Mouse (Mus musculus) liver, embryonic 14.5 days (tissue): Measurements from ENCODE around the gene Lamtor2. TPM values are rescaled to one million over a fixed set of nuclear protein-coding genes. Genes with fewer than 3 reads are reported as not detected.
A peak's percentile ranks its signal among the peaks of the same experiment; 100 is the strongest.

Experiments
- ATAC-seq: fragments of 200-750 bp; cut with Nextera tagmentation; 2 replicates; pipeline ENCODE4 v1.8.0; 2017; ENCODE audit warnings: moderate number of reproducible peaks, mild to moderate bottlenecking, moderate library complexity; ENCODE audit not compliant: insufficient read depth
- DNase-seq, 3 experiments: peaks; one replicate each; pipeline ENCODE4 v3.0.0-alpha.2; 2012 to 2013; ENCODE audit warnings: low read depth in 3 of 3, low spot score in 3 of 3
- H3K27ac ChIP-seq: fragments of 300-500 bp; sonication (generic); 2 replicates; pipeline ENCODE4 v1.5.1; 2014; ENCODE audit warnings: moderate library complexity, mild to moderate bottlenecking, control low read depth, inconsistent platforms
- H3K27me3 ChIP-seq: fragments of 300-500 bp; sonication (generic); 2 replicates; pipeline ENCODE4 v1.6.1; 2014; ENCODE audit warnings: mild to moderate bottlenecking, low read length, moderate library complexity; ENCODE audit not compliant: control insufficient read depth, insufficient read depth
- H3K36me3 ChIP-seq: fragments of 300-500 bp; sonication (generic); replicated peaks from 2 replicates; pipeline ENCODE4 v1.6.1; 2014; ENCODE audit warnings: low read depth; ENCODE audit not compliant: control insufficient read depth, insufficient read depth
- H3K4me1 ChIP-seq, 2 experiments: fragments of 200-500 bp in 1 of 2; fragments of 300-500 bp in 1 of 2; sonication (generic) in 1 of 2; replicated peaks; 2 replicates each; pipeline ENCODE4 v1.6.1; 2012 to 2014; ENCODE audit warnings: antibody characterized with exemption in 1 of 2, inconsistent platforms in 1 of 2, low read length in 1 of 2; ENCODE audit not compliant: control insufficient read depth in 2 of 2, insufficient read depth in 2 of 2
- H3K4me2 ChIP-seq: fragments of 300-500 bp; sonication (generic); 2 replicates; pipeline ENCODE4 v1.6.1; 2014; ENCODE audit warnings: low read depth, mild to moderate bottlenecking, control low read depth, moderate library complexity
- H3K4me3 ChIP-seq, 2 experiments: fragments of 200-500 bp in 1 of 2; fragments of 300-500 bp in 1 of 2; sonication (generic) in 1 of 2; 2 replicates each; pipeline ENCODE4 v1.5.1; 2012 to 2014; ENCODE audit warnings: low read depth in 2 of 2, low read length in 2 of 2, mild to moderate bottlenecking in 2 of 2, control low read depth in 1 of 2, inconsistent platforms in 1 of 2, moderate library complexity in 1 of 2; ENCODE audit not compliant: insufficient read depth in 1 of 2
- H3K9ac ChIP-seq: fragments of 300-500 bp; sonication (generic); replicated peaks from 2 replicates; pipeline ENCODE4 v1.6.1; 2014; ENCODE audit warnings: mild to moderate bottlenecking, control low read depth, moderate library complexity
- H3K9me3 ChIP-seq: fragments of 300-500 bp; sonication (generic); 2 replicates; pipeline ENCODE4 v1.6.1; 2016; ENCODE audit warnings: low read length, mixed read lengths; ENCODE audit not compliant: control insufficient read depth
- CTCF ChIP-seq: IDR thresholded peaks from 2 replicates; pipeline ENCODE4 v1.5.1; 2016; ENCODE audit warnings: antibody characterized with exemption, low read depth, control low read depth
- EP300 ChIP-seq: IDR thresholded peaks from 2 replicates; pipeline ENCODE4 v1.6.1; 2016; ENCODE audit warnings: antibody characterized with exemption, low read depth
- WGBS: fragments of 180-500 bp; shearing (Covaris S2); extraction: QIAGEN DNeasy Blood & Tissue Kit; methylation state at CpG from one replicate; pipeline ENCODE4 v1.1.7; 2014; ENCODE audit not compliant: insufficient replicate concordance; 5-methylcytosine and 5-hydroxymethylcytosine counted together
- polyA plus RNA-seq, 2 experiments: library from polyadenylated mRNA; depleted of rRNA in 1 of 2; stranded (reverse) in 1 of 2; unstranded in 1 of 2; fragments of >200 nt; fragmentation: Nextera tagmentation in 1 of 2; extraction: Ambion mirVana in 1 of 2; gene quantifications; 2 replicates each; pipeline versions ENCODE4 v1.2.1 to v1.2.3; 2012 to 2014

Gene Lamtor2
- polyA plus RNA-seq, 2 experiments = 62.0 to 73.1 TPM

DNA sequence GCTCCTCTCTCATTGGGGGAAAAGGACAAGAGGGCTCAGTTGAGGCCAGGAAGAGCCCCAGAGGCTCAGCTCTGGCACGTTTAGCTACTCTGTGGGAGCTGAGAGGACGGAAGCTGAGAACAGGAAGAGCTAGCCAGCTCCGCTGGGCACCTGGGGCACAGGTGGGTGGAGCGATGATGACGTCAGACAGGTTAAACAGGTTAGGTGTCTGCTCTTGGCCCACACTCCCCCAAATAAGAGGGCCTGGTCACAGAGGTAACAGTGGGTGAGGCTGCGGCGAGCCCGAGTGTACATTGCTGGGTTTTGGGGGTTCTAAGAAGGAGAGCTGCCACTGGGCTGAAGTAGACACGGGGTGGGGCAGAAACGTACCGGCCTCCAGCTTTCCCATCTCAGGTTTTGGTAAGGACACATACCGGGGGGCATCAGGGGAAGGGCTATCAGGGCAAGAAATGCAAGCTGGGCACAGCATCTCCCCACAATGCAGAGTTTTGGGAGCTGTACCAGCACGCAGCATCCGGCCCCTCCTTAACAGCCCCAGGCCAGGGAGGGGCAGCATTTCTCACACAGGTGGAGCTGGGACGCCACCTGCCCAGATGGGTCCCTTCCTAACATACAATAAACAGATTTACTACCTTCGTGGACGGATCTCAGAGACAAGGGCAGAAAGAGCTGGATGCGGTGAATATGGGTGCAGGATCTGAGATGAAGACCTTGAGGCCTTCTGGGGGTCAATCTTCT lies 4.5 kb downstream of the Lamtor2 start, which contains the start of gene Rab25:
TSS of gene Rab25 (minus strand) at position 121 of the 738 bp plus-strand sequence.
- DNase-seq = no peak
- TF ChIP-seq CTCF (no peak), EP300 (no peak)
- Histone ChIP-seq H3K27me3 (no peaks in the 10 kb centered on the region), H3K4me3 (no peak within 1 kb of the TSS), H3K27ac (no peak within 1 kb of the TSS), H3K9me3 (no peaks in the 10 kb centered on the region), H3K36me3 (no peaks in the 10 kb centered on the region), H3K4me1 (peaks cover 12 to 21% of the 10 kb centered on the region in 2 experiments), H3K4me2 (no peak within 1 kb of the TSS), H3K9ac (no peak within 1 kb of the TSS)
- no peak for ATAC-seq
- WGBS = 75% methylated on average over 18 of the region's 18 CpGs

- Histone ChIP-seq H3K4me2 (no peak overlapping the region), H3K27me3 (no peaks in the 10 kb centered on the region), H3K36me3 (no peaks in the 10 kb centered on the region), H3K27ac (no peak overlapping the region), H3K9me3 (no peaks in the 10 kb centered on the region), H3K9ac (no peak overlapping the region), H3K4me1 (peaks cover 7 to 18% of the 10 kb centered on the region in 2 experiments), H3K4me3 (no peak overlapping the region)
- ATAC-seq = no peak
- WGBS = 37% methylated on average over 6 of the region's 6 CpGs
- TF ChIP-seq EP300 = no peak
- no peak for TF ChIP-seq CTCF
- DNase-seq = no peak
Observed at GRCm38 (mm10) chr3:88546674-88547418, 6.0 kb downstream of the Lamtor2 start.

DNA sequence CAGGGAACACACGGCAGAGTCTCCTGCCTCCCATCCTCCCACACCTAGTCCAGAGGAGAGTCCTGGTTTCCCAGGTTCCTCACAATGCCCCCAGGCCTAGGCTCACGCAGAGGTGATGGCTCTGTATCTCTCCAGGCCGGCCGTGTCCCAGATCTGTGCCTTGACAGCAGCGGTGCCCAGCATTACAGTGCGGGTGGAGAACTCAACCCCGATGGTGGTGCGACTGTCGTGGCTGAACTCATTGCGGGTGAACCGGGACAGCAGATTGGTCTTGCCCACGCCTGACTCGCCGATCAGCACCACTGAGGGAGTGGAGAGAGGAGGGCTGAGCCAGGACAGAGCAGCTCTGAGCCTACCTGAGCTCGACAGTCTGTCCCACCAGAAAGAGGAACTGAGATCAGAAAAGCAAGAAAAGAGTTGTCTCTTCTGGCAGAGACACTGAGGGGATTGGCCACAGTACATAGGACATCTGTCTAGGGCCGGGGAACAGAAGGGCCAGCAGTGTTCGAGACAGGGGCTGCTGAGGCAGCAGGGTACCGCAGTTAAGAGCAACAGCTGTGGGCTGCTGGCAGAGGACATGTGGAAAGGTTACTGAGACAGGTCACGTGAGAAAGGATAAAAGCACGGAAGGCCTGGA lies 7.8 kb downstream of the Lamtor2 start:
- H3K27ac ChIP-seq = no peak overlapping the region
- no peak overlapping the region for H3K4me2 ChIP-seq
- DNase-seq (no peak), ATAC-seq (no peak)
- H3K4me3 ChIP-seq = no peak overlapping the region
- H3K9me3 ChIP-seq = no peaks in the 10 kb centered on the region
- H3K9ac ChIP-seq = no peak overlapping the region
- 47% methylated on average over 20 of the region's 20 CpGs for WGBS
- H3K4me1 ChIP-seq = peaks cover 3 to 13% of the 10 kb centered on the region in 2 experiments; a peak in 1 of 4 replicates
- no peaks in the 10 kb centered on the region for H3K27me3 ChIP-seq
- H3K36me3 ChIP-seq = no peaks in the 10 kb centered on the region
- TF ChIP-seq CTCF = no peak
- TF ChIP-seq EP300 = no peak

DNA sequence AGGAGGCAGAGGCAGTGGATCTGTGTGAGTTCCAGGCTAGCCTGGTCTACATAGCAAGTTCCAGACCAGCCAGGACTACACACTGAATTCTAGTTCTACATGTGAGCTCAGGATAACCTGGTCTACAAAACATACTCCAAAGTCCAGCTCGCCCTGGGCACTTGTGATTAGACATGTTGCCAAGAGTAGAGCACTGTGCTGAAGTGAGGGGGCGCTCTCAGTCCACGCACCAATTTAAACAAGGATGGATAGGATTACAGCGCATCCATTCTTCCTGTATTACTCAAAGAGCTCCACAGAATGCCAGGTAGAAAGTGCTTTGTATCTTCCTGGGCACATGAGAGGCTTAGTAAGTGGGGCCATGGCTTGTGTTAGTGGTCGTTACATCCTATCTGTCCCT lies 8.4 kb downstream of the Lamtor2 start:
- no peak overlapping the region for H3K4me2 ChIP-seq
- no peaks in the 10 kb centered on the region for H3K36me3 ChIP-seq
- DNase-seq (no peak), ATAC-seq (peak; percentile 40; the same call in 1 of the 2 replicates)
- H3K27me3 ChIP-seq = no peaks in the 10 kb centered on the region
- H3K27ac ChIP-seq = no peak overlapping the region
- 34% methylated on average over 5 of the region's 5 CpGs for WGBS
- H3K9me3 ChIP-seq = no peaks in the 10 kb centered on the region
- TF ChIP-seq CTCF = peak; percentile 72
- no peak for TF ChIP-seq EP300
- H3K4me3 ChIP-seq = no peak overlapping the region
- no peak overlapping the region for H3K9ac ChIP-seq
- H3K4me1 ChIP-seq = peaks cover 3 to 13% of the 10 kb centered on the region in 2 experiments; a peak in 1 of 4 replicates
